Mouse (Mus musculus): ENCODE results near the gene Cptp.
A peak's percentile ranks its signal among the peaks of the same experiment; 100 is the strongest.

The Cptp gene

GRCm38 (mm10) chr4:155869317-155870033 is at the start of gene Cptp, which contains the start of gene Ints11:
TSS of gene Cptp (minus strand) at chr4:155869440.
TSS of gene Ints11 (plus strand) at chr4:155869546.
- DNase-seq = peak; percentile 96 to 97

- DNase-seq = no peak
Observed at GRCm38 (mm10) chr4:155908751-155909150, 39.5 kb upstream of the Cptp start.

GRCm38 (mm10) chr4:155908281-155908680 is 39.0 kb upstream of the Cptp start:
- DNase-seq = no peak

- DNase-seq = no peak
Observed at GRCm38 (mm10) chr4:155907003-155907402, 37.8 kb upstream of the Cptp start.

GRCm38 (mm10) chr4:155906125-155906524 is 36.9 kb upstream of the Cptp start:
- DNase-seq = no peak

- DNase-seq = no peak
Observed at GRCm38 (mm10) chr4:155905634-155906033, 36.4 kb upstream of the Cptp start.

- no peak for DNase-seq
Observed at GRCm38 (mm10) chr4:155904318-155905102, 35.3 kb upstream of the Cptp start.

GRCm38 (mm10) chr4:155903246-155903645 is 34.0 kb upstream of the Cptp start:
- peak in 1 of 2 experiments; percentile 0 for DNase-seq

- DNase-seq = no peak
Observed at GRCm38 (mm10) chr4:155901205-155901604, 32.0 kb upstream of the Cptp start.

GRCm38 (mm10) chr4:155899355-155899754 is 30.1 kb upstream of the Cptp start:
- no peak for DNase-seq

- no peak for DNase-seq
Observed at GRCm38 (mm10) chr4:155898318-155898717, 29.1 kb upstream of the Cptp start.

- peak in 1 of 2 experiments; percentile 0 for DNase-seq
Observed at GRCm38 (mm10) chr4:155896461-155896860, 27.2 kb upstream of the Cptp start.

GRCm38 (mm10) chr4:155895826-155896225 is 26.6 kb upstream of the Cptp start:
- peak in 1 of 2 experiments; percentile 1 for DNase-seq

GRCm38 (mm10) chr4:155895216-155895615 is 26.0 kb upstream of the Cptp start:
- no peak for DNase-seq

- DNase-seq = peak; percentile 63 to 79
Observed at GRCm38 (mm10) chr4:155894311-155894881, 25.2 kb upstream of the Cptp start.

- DNase-seq = no peak
Observed at GRCm38 (mm10) chr4:155893212-155893690, 24.0 kb upstream of the Cptp start.

- DNase-seq = peak; percentile 38 to 62
Observed at GRCm38 (mm10) chr4:155892438-155893211, 23.4 kb upstream of the Cptp start.

- peak; percentile 85 to 87 for DNase-seq
Observed at GRCm38 (mm10) chr4:155892017-155892416, 22.8 kb upstream of the Cptp start.

GRCm38 (mm10) chr4:155891551-155892001 is 22.3 kb upstream of the Cptp start, which contains the start of the genes Pusl1 and Acap3:
TSS of gene Pusl1 (minus strand) at chr4:155891781.
TSS of gene Acap3 (plus strand) at chr4:155891822.
- DNase-seq = peak; percentile 97 to 98

- no peak for DNase-seq
Observed at GRCm38 (mm10) chr4:155891011-155891471, 21.8 kb upstream of the Cptp start.

GRCm38 (mm10) chr4:155889316-155889715 is 20.1 kb upstream of the Cptp start:
- DNase-seq = peak in 1 of 2 experiments; percentile 1

- DNase-seq = no peak
Observed at GRCm38 (mm10) chr4:155888181-155888580, 18.9 kb upstream of the Cptp start.
